Mouse (Mus musculus): ENCODE results near the gene Slc10a6.

Gene Slc10a6

GRCm38 (mm10) chr5:103614356-103614755, 14.8 kb downstream of the Slc10a6 start:
- DNase-seq: no peak

GRCm38 (mm10) chr5:103612316-103612715, 16.9 kb downstream of the Slc10a6 start:
- no peak for DNase-seq

GRCm38 (mm10) chr5:103610856-103611472, 18.2 kb downstream of the Slc10a6 start:
- no peak for DNase-seq

- DNase-seq: no peak
These were observed 19.1 kb downstream of the Slc10a6 start for GRCm38 (mm10) chr5:103610148-103610547.

GRCm38 (mm10) chr5:103605707-103606106, 23.5 kb downstream of the Slc10a6 start:
- no peak for DNase-seq

- DNase-seq: no peak
These were observed 25.9 kb downstream of the Slc10a6 start for GRCm38 (mm10) chr5:103603115-103603893.

- no peak for DNase-seq
These were observed 30.3 kb downstream of the Slc10a6 start for GRCm38 (mm10) chr5:103598881-103599280.

GRCm38 (mm10) chr5:103598264-103598663, 30.9 kb downstream of the Slc10a6 start:
- DNase-seq: no peak

- no peak for DNase-seq
These were observed 31.6 kb downstream of the Slc10a6 start for GRCm38 (mm10) chr5:103597604-103598003.

GRCm38 (mm10) chr5:103596467-103597146, 32.6 kb downstream of the Slc10a6 start:
- DNase-seq: no peak

GRCm38 (mm10) chr5:103595394-103596226, 33.6 kb downstream of the Slc10a6 start:
- DNase-seq: no peak

GRCm38 (mm10) chr5:103593575-103593974, 35.6 kb downstream of the Slc10a6 start:
- DNase-seq: no peak

- DNase-seq: no peak
These were observed 36.5 kb downstream of the Slc10a6 start for GRCm38 (mm10) chr5:103592706-103593105.

- no peak for DNase-seq
These were observed 37.4 kb downstream of the Slc10a6 start for GRCm38 (mm10) chr5:103591846-103592245.

- DNase-seq: no peak
These were observed 42.0 kb downstream of the Slc10a6 start for GRCm38 (mm10) chr5:103587219-103587618.

GRCm38 (mm10) chr5:103579680-103580420, 49.4 kb downstream of the Slc10a6 start:
- DNase-seq: peak in 1 of 2 experiments; percentile 10

GRCm38 (mm10) chr5:103569446-103569845, 59.8 kb downstream of the Slc10a6 start:
- DNase-seq: no peak

- DNase-seq: no peak
These were observed 61.2 kb downstream of the Slc10a6 start for GRCm38 (mm10) chr5:103568034-103568433.

GRCm38 (mm10) chr5:103560546-103560945, 68.7 kb downstream of the Slc10a6 start:
- DNase-seq: no peak

All from thymus, postnatal 36 days (tissue).